Mouse (Mus musculus) hindbrain, embryonic 13.5 days (tissue): ENCODE data around the gene Tab2. TPM values are rescaled to one million over a fixed set of nuclear protein-coding genes. Genes with fewer than 3 reads are reported as not detected.

Experiments used
- ATAC-seq: fragments of 200-750 bp; cut with Nextera tagmentation; 2 replicates; pipeline ENCODE4 v1.8.0; 2017; ENCODE audit warnings: moderate TSS enrichment; ENCODE audit not compliant: low FRiP score
- H3K27ac ChIP-seq: fragments of 300-500 bp; sonication (generic); 2 replicates; pipeline ENCODE4 v1.5.1; 2015; ENCODE audit warnings: inconsistent platforms, mild to moderate bottlenecking, moderate library complexity
- H3K27me3 ChIP-seq: fragments of 300-500 bp; sonication (generic); 2 replicates; pipeline ENCODE4 v1.6.1; 2015; ENCODE audit warnings: mild to moderate bottlenecking, inconsistent platforms
- H3K36me3 ChIP-seq: fragments of 300-500 bp; sonication (generic); 2 replicates; pipeline ENCODE4 v1.6.1; 2015; ENCODE audit warnings: mild to moderate bottlenecking, inconsistent platforms
- H3K4me1 ChIP-seq: fragments of 300-500 bp; sonication (generic); replicated peaks from 2 replicates; pipeline ENCODE4 v1.6.1; 2015; ENCODE audit warnings: inconsistent platforms
- H3K4me2 ChIP-seq: fragments of 300-500 bp; sonication (generic); 2 replicates; pipeline ENCODE4 v1.6.1; 2015; ENCODE audit warnings: inconsistent platforms, mild to moderate bottlenecking, moderate library complexity
- H3K4me3 ChIP-seq: fragments of 300-500 bp; sonication (generic); 2 replicates; pipeline ENCODE4 v1.5.1; 2015; ENCODE audit warnings: mild to moderate bottlenecking, inconsistent platforms
- H3K9ac ChIP-seq: fragments of 300-500 bp; sonication (generic); 2 replicates; pipeline ENCODE4 v1.6.1; 2015; ENCODE audit warnings: mild to moderate bottlenecking, inconsistent platforms
- H3K9me3 ChIP-seq: fragments of 300-500 bp; sonication (generic); 2 replicates; pipeline ENCODE4 v1.6.1; 2016; ENCODE audit warnings: inconsistent platforms
- WGBS: fragments of 180-500 bp; shearing (Covaris S2); methylation state at CpG from one replicate; pipeline ENCODE4 v1.1.7; 2015; 5-methylcytosine and 5-hydroxymethylcytosine counted together
- polyA plus RNA-seq: library from polyadenylated mRNA; unstranded; fragments of >200 nt; fragmentation: Nextera tagmentation; extraction: Ambion mirVana; gene quantifications from 2 replicates; pipeline ENCODE4 v1.2.1, GENCODE M21; 2015

Gene Tab2
- polyA plus RNA-seq, 1 experiment from 2014 or later = 14.6 TPM

DNA sequence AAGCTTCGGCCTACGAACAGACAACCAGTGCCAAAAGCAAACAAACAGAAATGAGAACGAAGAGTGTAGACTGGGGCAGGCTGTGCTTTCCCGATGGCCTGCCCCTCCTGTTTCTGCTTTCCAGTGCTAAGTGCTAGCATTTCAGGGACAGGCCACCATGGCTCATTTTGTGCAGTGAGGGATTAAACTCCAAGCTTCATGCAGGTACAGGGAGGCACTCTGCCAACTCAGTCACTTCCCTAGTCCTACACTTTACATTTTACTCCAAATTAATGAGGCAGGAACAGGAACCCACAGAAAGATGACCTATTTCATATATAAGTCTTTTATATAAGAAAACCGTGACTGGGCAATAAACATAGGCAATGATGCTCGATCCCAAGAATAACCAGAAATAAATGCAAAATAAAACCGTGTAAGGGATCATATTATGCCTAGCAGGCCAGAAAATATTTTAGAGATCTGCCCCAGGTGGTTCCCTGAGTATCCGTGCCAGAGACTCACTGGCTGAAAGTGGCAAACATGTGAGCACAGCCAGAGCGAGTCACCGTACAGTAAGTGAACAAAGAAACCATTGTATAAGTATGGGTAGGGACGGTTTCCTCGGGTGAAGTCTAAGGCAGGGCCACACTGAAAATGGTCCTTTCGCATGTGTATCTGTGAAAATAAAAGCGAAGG, 94.6 kb downstream of the Tab2 start:
- 86% methylated on average over 14 of the region's 14 CpGs for WGBS
- Histone ChIP-seq H3K9me3 (no peaks in the 10 kb centered on the region), H3K27me3 (0 out of 2 replicates have a peak, but pooled peaks cover under 1% of the 10 kb centered on the region), H3K36me3 (no peaks in the 10 kb centered on the region), H3K4me2 (no peak overlapping the region), H3K4me1 (no peaks in the 10 kb centered on the region), H3K4me3 (no peak overlapping the region), H3K27ac (no peak overlapping the region), H3K9ac (no peak overlapping the region)
- no peak for ATAC-seq

GRCm38 (mm10) chr10:7860494-7860893, 95.5 kb downstream of the Tab2 start:
- H3K27me3 ChIP-seq = no peaks in the 10 kb centered on the region
- no peak for ATAC-seq

More at GRCm38 (mm10) chr10:7860494-7860893, 95.5 kb downstream of the Tab2 start:
- H3K27ac ChIP-seq = no peak overlapping the region
- no peaks in the 10 kb centered on the region for H3K9me3 ChIP-seq
- H3K9ac ChIP-seq = no peak overlapping the region
- WGBS = 90% methylated on average over 7 of the region's 7 CpGs
- no peak overlapping the region for H3K4me2 ChIP-seq
- H3K4me1 ChIP-seq = no peaks in the 10 kb centered on the region
- no peak overlapping the region for H3K4me3 ChIP-seq
- no peaks in the 10 kb centered on the region for H3K36me3 ChIP-seq

Other genes with a start within 250 kb of the Tab2 start
- 35.9 and 36.6 TPM in 2 replicates for gene Katna1, start 230.2 kb downstream of the Tab2 start, polyA plus RNA-seq
- 49.3 and 54.5 TPM in 2 replicates for gene Ginm1, start 163.4 kb downstream of the Tab2 start, polyA plus RNA-seq
- 49.1 and 49.7 TPM in 2 replicates for gene Ppil4, start 163.3 kb downstream of the Tab2 start, polyA plus RNA-seq
- 0.18 TPM in 2 replicates for gene Zc3h12d, start 123.8 kb downstream of the Tab2 start, polyA plus RNA-seq